Mouse (Mus musculus): Measurements from ENCODE around the gene 1700030K09Rik. TPM values are rescaled to one million over a fixed set of nuclear protein-coding genes. Genes with fewer than 3 reads are reported as not detected.

The 1700030K09Rik gene
- polyA plus RNA-seq, 1 experiment from 2014 or later = 14.4 TPM

- Histone ChIP-seq H3K27ac (no peak overlapping the region), H3K4me1 (replicated peaks; ENCODE audit: control insufficient read depth, insufficient read depth, low read length) (peaks cover 11% of the 10 kb centered on the region; the same call in 1 of the 2 replicates), H3K9ac (no peak overlapping the region), H3K9me3 (ENCODE audit: control insufficient read depth, low read length) (no peaks in the 10 kb centered on the region), H3K36me3 (replicated peaks; ENCODE audit: control insufficient read depth, insufficient read depth) (peaks cover 27% of the 10 kb centered on the region), H3K27me3 (ENCODE audit: control insufficient read depth, insufficient read depth, low read length) (no peaks in the 10 kb centered on the region), H3K4me3 (replicated peaks; ENCODE audit: low read length) (no peak overlapping the region), H3K4me2 (replicated peaks) (no peak overlapping the region)
- no peak for ATAC-seq (ENCODE audit: low FRiP score)
- no peak for DNase-seq (ENCODE audit: low spot score)
- 92% methylated on average over 1 of the region's 1 CpGs for WGBS
These were observed 54.2 kb downstream of the 1700030K09Rik start for GRCm38 (mm10) chr8:72497911-72498310.

GRCm38 (mm10) chr8:72498527-72498926, 54.8 kb downstream of the 1700030K09Rik start:
- 94% methylated on average over 4 of the region's 4 CpGs for WGBS
- DNase-seq (ENCODE audit: low spot score) = no peak

GRCm38 (mm10) chr8:72499521-72500284, 56.0 kb downstream of the 1700030K09Rik start:
- Histone ChIP-seq H3K4me2 (replicated peaks) (no peak overlapping the region), H3K36me3 (replicated peaks; ENCODE audit: control insufficient read depth, insufficient read depth) (peaks cover 24% of the 10 kb centered on the region), H3K9ac (no peak overlapping the region), H3K4me3 (replicated peaks; ENCODE audit: low read length) (no peak overlapping the region), H3K9me3 (ENCODE audit: control insufficient read depth, low read length) (no peaks in the 10 kb centered on the region), H3K27ac (no peak overlapping the region), H3K27me3 (ENCODE audit: control insufficient read depth, insufficient read depth, low read length) (no peaks in the 10 kb centered on the region), H3K4me1 (replicated peaks; ENCODE audit: control insufficient read depth, insufficient read depth, low read length) (no peaks in the 10 kb centered on the region)
- DNase-seq (ENCODE audit: low spot score) = no peak
- 94% methylated on average over 2 of the region's 2 CpGs for WGBS
- no peak for ATAC-seq (ENCODE audit: low FRiP score)

More at GRCm38 (mm10) chr8:72498527-72498926, 54.8 kb downstream of the 1700030K09Rik start:
- no peak for ATAC-seq (ENCODE audit: low FRiP score)
- H3K4me1 ChIP-seq (replicated peaks; ENCODE audit: control insufficient read depth, insufficient read depth, low read length) = peaks cover 8% of the 10 kb centered on the region; the same call in 1 of the 2 replicates
- no peak overlapping the region for H3K9ac ChIP-seq
- no peaks in the 10 kb centered on the region for H3K27me3 ChIP-seq (ENCODE audit: control insufficient read depth, insufficient read depth, low read length)
- H3K36me3 ChIP-seq (replicated peaks; ENCODE audit: control insufficient read depth, insufficient read depth) = peaks cover 27% of the 10 kb centered on the region
- no peaks in the 10 kb centered on the region for H3K9me3 ChIP-seq (ENCODE audit: control insufficient read depth, low read length)
- no peak overlapping the region for H3K27ac ChIP-seq
- no peak overlapping the region for H3K4me2 ChIP-seq (replicated peaks)
- no peak overlapping the region for H3K4me3 ChIP-seq (replicated peaks; ENCODE audit: low read length)

GRCm38 (mm10) chr8:72500521-72500931, 56.8 kb downstream of the 1700030K09Rik start:
- H3K27me3 ChIP-seq (ENCODE audit: control insufficient read depth, insufficient read depth, low read length) = no peaks in the 10 kb centered on the region
- H3K27ac ChIP-seq = no peak overlapping the region
- H3K4me1 ChIP-seq (replicated peaks; ENCODE audit: control insufficient read depth, insufficient read depth, low read length) = no peaks in the 10 kb centered on the region
- no peak overlapping the region for H3K9ac ChIP-seq
- DNase-seq (ENCODE audit: low spot score) (no peak), ATAC-seq (ENCODE audit: low FRiP score) (no peak)
- peaks cover 16% of the 10 kb centered on the region for H3K36me3 ChIP-seq (replicated peaks; ENCODE audit: control insufficient read depth, insufficient read depth)
- no peaks in the 10 kb centered on the region for H3K9me3 ChIP-seq (ENCODE audit: control insufficient read depth, low read length)
- no peak overlapping the region for H3K4me2 ChIP-seq (replicated peaks)
- H3K4me3 ChIP-seq (replicated peaks; ENCODE audit: low read length) = no peak overlapping the region
- 83% methylated on average over 1 of the region's 1 CpGs for WGBS

- ATAC-seq (ENCODE audit: low FRiP score) = no peak
- H3K27ac ChIP-seq = no peak overlapping the region
- H3K9me3 ChIP-seq (ENCODE audit: control insufficient read depth, low read length) = no peaks in the 10 kb centered on the region
- no peaks in the 10 kb centered on the region for H3K4me1 ChIP-seq (replicated peaks; ENCODE audit: control insufficient read depth, insufficient read depth, low read length)
- H3K4me2 ChIP-seq (replicated peaks) = no peak overlapping the region
- DNase-seq (ENCODE audit: low spot score) = no peak
- no peak overlapping the region for H3K9ac ChIP-seq
- no peaks in the 10 kb centered on the region; the same call in 1 of the 2 replicates for H3K36me3 ChIP-seq (replicated peaks; ENCODE audit: control insufficient read depth, insufficient read depth)
- H3K27me3 ChIP-seq (ENCODE audit: control insufficient read depth, insufficient read depth, low read length) = no peaks in the 10 kb centered on the region
- no peak overlapping the region for H3K4me3 ChIP-seq (replicated peaks; ENCODE audit: low read length)
These were observed 60.5 kb downstream of the 1700030K09Rik start for GRCm38 (mm10) chr8:72504137-72504536.

GRCm38 (mm10) chr8:72504637-72505314, 61.1 kb downstream of the 1700030K09Rik start:
- Histone ChIP-seq H3K4me2 (replicated peaks) (no peak overlapping the region), H3K27me3 (ENCODE audit: control insufficient read depth, insufficient read depth, low read length) (no peaks in the 10 kb centered on the region), H3K4me3 (replicated peaks; ENCODE audit: low read length) (no peak overlapping the region), H3K36me3 (replicated peaks; ENCODE audit: control insufficient read depth, insufficient read depth) (no peaks in the 10 kb centered on the region; the same call in 1 of the 2 replicates), H3K9me3 (ENCODE audit: control insufficient read depth, low read length) (no peaks in the 10 kb centered on the region), H3K9ac (no peak overlapping the region), H3K27ac (no peak overlapping the region), H3K4me1 (replicated peaks; ENCODE audit: control insufficient read depth, insufficient read depth, low read length) (no peaks in the 10 kb centered on the region)
- DNase-seq (ENCODE audit: low spot score) (no peak), ATAC-seq (ENCODE audit: low FRiP score) (no peak)

- H3K27ac ChIP-seq = no peak overlapping the region
- no peak overlapping the region for H3K4me2 ChIP-seq (replicated peaks)
- DNase-seq (ENCODE audit: low spot score) = no peak
- H3K36me3 ChIP-seq (replicated peaks; ENCODE audit: control insufficient read depth, insufficient read depth) = no peaks in the 10 kb centered on the region; the same call in 1 of the 2 replicates
- ATAC-seq (ENCODE audit: low FRiP score) = no peak
- no peaks in the 10 kb centered on the region for H3K9me3 ChIP-seq (ENCODE audit: control insufficient read depth, low read length)
- H3K9ac ChIP-seq = no peak overlapping the region
- no peaks in the 10 kb centered on the region for H3K4me1 ChIP-seq (replicated peaks; ENCODE audit: control insufficient read depth, insufficient read depth, low read length)
- no peak overlapping the region for H3K4me3 ChIP-seq (replicated peaks; ENCODE audit: low read length)
- WGBS = 89% methylated on average over 1 of the region's 1 CpGs
- no peaks in the 10 kb centered on the region for H3K27me3 ChIP-seq (ENCODE audit: control insufficient read depth, insufficient read depth, low read length)
These were observed 63.8 kb downstream of the 1700030K09Rik start for GRCm38 (mm10) chr8:72507505-72507904.

Small RNAs within 50 kb of the gene (microRNA-seq; reads per million reads assigned to microRNA genes)
- 1.8 reads per million, percentile 5 among the genes with 10 or more reads in this experiment for gene Mir7068

Other genes with a start within 250 kb of the 1700030K09Rik start
- gene Cib3, start 231.0 kb upstream of the 1700030K09Rik start, polyA plus RNA-seq (2014; fragmentation: Nextera tagmentation; extraction: Ambion mirVana) = not detected in 2 replicates
- gene Gm11034, start 230.2 kb upstream of the 1700030K09Rik start, polyA plus RNA-seq (2014; fragmentation: Nextera tagmentation; extraction: Ambion mirVana) = not detected in 2 replicates
- gene Fam32a, start 224.2 kb upstream of the 1700030K09Rik start, polyA plus RNA-seq (2014; fragmentation: Nextera tagmentation; extraction: Ambion mirVana) = 62.7 and 70.1 TPM in 2 replicates
- 212 and 221 TPM in 2 replicates for gene Ap1m1, start 203.9 kb upstream of the 1700030K09Rik start, polyA plus RNA-seq (2014; fragmentation: Nextera tagmentation; extraction: Ambion mirVana)
- gene Gm10282, start 138.6 kb upstream of the 1700030K09Rik start, polyA plus RNA-seq (2014; fragmentation: Nextera tagmentation; extraction: Ambion mirVana) = 13.1 and 14.3 TPM in 2 replicates
- 6.8 and 9.5 TPM in 2 replicates for gene Klf2, start 124.8 kb upstream of the 1700030K09Rik start, polyA plus RNA-seq (2014; fragmentation: Nextera tagmentation; extraction: Ambion mirVana)
- 59.3 and 60.5 TPM in 2 replicates for gene Eps15l1, start 22.4 kb upstream of the 1700030K09Rik start, polyA plus RNA-seq (2014; fragmentation: Nextera tagmentation; extraction: Ambion mirVana)
- 0.92 and 1.7 TPM in 2 replicates for gene Calr3, start within 50 bp of the 1700030K09Rik start, polyA plus RNA-seq (2014; fragmentation: Nextera tagmentation; extraction: Ambion mirVana)
- gene Cherp, start 31.3 kb downstream of the 1700030K09Rik start, polyA plus RNA-seq (2014; fragmentation: Nextera tagmentation; extraction: Ambion mirVana) = 47.2 and 52.3 TPM in 2 replicates
- gene Slc35e1, start 48.7 kb downstream of the 1700030K09Rik start, polyA plus RNA-seq (2014; fragmentation: Nextera tagmentation; extraction: Ambion mirVana) = 11.0 and 12.8 TPM in 2 replicates
- gene Med26, start 104.4 kb downstream of the 1700030K09Rik start, polyA plus RNA-seq (2014; fragmentation: Nextera tagmentation; extraction: Ambion mirVana) = 13.4 and 15.8 TPM in 2 replicates
- gene Smim7, start 127.2 kb downstream of the 1700030K09Rik start, polyA plus RNA-seq (2014; fragmentation: Nextera tagmentation; extraction: Ambion mirVana) = 131 and 140 TPM in 2 replicates
- 34.2 TPM in 2 replicates for gene Tmem38a, start 128.2 kb downstream of the 1700030K09Rik start, polyA plus RNA-seq (2014; fragmentation: Nextera tagmentation; extraction: Ambion mirVana)
- 2.4 and 2.7 TPM in 2 replicates for gene Nwd1, start 202.8 kb downstream of the 1700030K09Rik start, polyA plus RNA-seq (2014; fragmentation: Nextera tagmentation; extraction: Ambion mirVana)